Mouse (Mus musculus): ENCODE data around the gene Stox1. TPM values are rescaled to one million over a fixed set of nuclear protein-coding genes. Genes with fewer than 3 reads are reported as not detected.

Gene Stox1
- polyA plus RNA-seq, 1 experiment from 2014 or later, result 1.9 TPM

- H3K4me2 ChIP-seq (replicated peaks), result no peak overlapping the region
- H3K4me1 ChIP-seq, result peaks cover 2% of the 10 kb centered on the region; the same call in 1 of the 2 replicates
- H3K4me3 ChIP-seq, result no peak overlapping the region
- ATAC-seq (ENCODE audit: low FRiP score, low read depth), result no peak
- no peaks in the 10 kb centered on the region for H3K36me3 ChIP-seq
- 60% methylated on average over 8 of the region's 8 CpGs for WGBS
- no peaks in the 10 kb centered on the region for H3K9me3 ChIP-seq
- no peak overlapping the region for H3K27ac ChIP-seq
- H3K27me3 ChIP-seq (replicated peaks), result no peaks in the 10 kb centered on the region
- no peak overlapping the region for H3K9ac ChIP-seq
Observed at GRCm38 (mm10) chr10:62692771-62693170, 33.2 kb downstream of the Stox1 start.

GRCm38 (mm10) chr10:62692244-62692643 is 33.7 kb downstream of the Stox1 start:
- no peak for ATAC-seq (ENCODE audit: low FRiP score, low read depth)
- WGBS, result 82% methylated on average over 3 of the region's 3 CpGs
- no peaks in the 10 kb centered on the region for H3K36me3 ChIP-seq
- H3K4me1 ChIP-seq, result peaks cover 7% of the 10 kb centered on the region
- no peaks in the 10 kb centered on the region for H3K9me3 ChIP-seq
- no peak overlapping the region for H3K4me3 ChIP-seq
- H3K9ac ChIP-seq, result no peak overlapping the region
- no peaks in the 10 kb centered on the region for H3K27me3 ChIP-seq (replicated peaks)
- H3K27ac ChIP-seq, result no peak overlapping the region
- H3K4me2 ChIP-seq (replicated peaks), result no peak overlapping the region

GRCm38 (mm10) chr10:62687032-62687674 is 38.8 kb downstream of the Stox1 start:
- H3K4me2 ChIP-seq (replicated peaks), result peak overlapping the region; percentile 50
- 0 out of 2 replicates have a peak overlapping the region, but pooled peaks have one; percentile 33 for H3K9ac ChIP-seq
- ATAC-seq (ENCODE audit: low FRiP score, low read depth), result peak; percentile 89
- H3K36me3 ChIP-seq, result no peaks in the 10 kb centered on the region
- peaks cover 23% of the 10 kb centered on the region for H3K4me1 ChIP-seq
- no peaks in the 10 kb centered on the region for H3K9me3 ChIP-seq
- H3K27ac ChIP-seq, result no peak overlapping the region
- 23% methylated on average over 15 of the region's 15 CpGs for WGBS
- H3K4me3 ChIP-seq, result no peak overlapping the region
- H3K27me3 ChIP-seq (replicated peaks), result peaks cover 23% of the 10 kb centered on the region; the same call in 1 of the 2 replicates

- Histone ChIP-seq H3K27ac (no peak overlapping the region), H3K9ac (no peak overlapping the region), H3K36me3 (no peaks in the 10 kb centered on the region), H3K9me3 (0 out of 2 replicates have a peak, but pooled peaks cover 6% of the 10 kb centered on the region), H3K4me3 (no peak overlapping the region), H3K4me1 (peaks cover 23% of the 10 kb centered on the region), H3K27me3 (replicated peaks) (peaks cover 23% of the 10 kb centered on the region; the same call in 1 of the 2 replicates), H3K4me2 (replicated peaks) (no peak overlapping the region)
- no peak for ATAC-seq (ENCODE audit: low FRiP score, low read depth)
- 55% methylated on average over 5 of the region's 5 CpGs for WGBS
Observed at GRCm38 (mm10) chr10:62683043-62683442, 42.9 kb downstream of the Stox1 start.

- H3K9ac ChIP-seq, result no peak overlapping the region
- no peak for ATAC-seq (ENCODE audit: low FRiP score, low read depth)
- peaks cover 10% of the 10 kb centered on the region; the same call in 1 of the 2 replicates for H3K27me3 ChIP-seq (replicated peaks)
- 66% methylated on average over 1 of the region's 1 CpGs for WGBS
- no peak overlapping the region for H3K4me2 ChIP-seq (replicated peaks)
- H3K4me3 ChIP-seq, result no peak overlapping the region
- H3K9me3 ChIP-seq, result 0 out of 2 replicates have a peak, but pooled peaks cover 6% of the 10 kb centered on the region
- H3K27ac ChIP-seq, result no peak overlapping the region
- no peaks in the 10 kb centered on the region for H3K36me3 ChIP-seq
- no peaks in the 10 kb centered on the region for H3K4me1 ChIP-seq
Observed at GRCm38 (mm10) chr10:62679833-62680232, 46.1 kb downstream of the Stox1 start.

GRCm38 (mm10) chr10:62677329-62677728 is 48.6 kb downstream of the Stox1 start:
- H3K9ac ChIP-seq, result no peak overlapping the region
- H3K27ac ChIP-seq, result no peak overlapping the region
- no peaks in the 10 kb centered on the region for H3K4me1 ChIP-seq
- 82% methylated on average over 5 of the region's 5 CpGs for WGBS
- H3K9me3 ChIP-seq, result 0 out of 2 replicates have a peak, but pooled peaks cover 6% of the 10 kb centered on the region
- H3K4me3 ChIP-seq, result no peak overlapping the region
- ATAC-seq (ENCODE audit: low FRiP score, low read depth), result no peak
- H3K36me3 ChIP-seq, result no peaks in the 10 kb centered on the region
- no peak overlapping the region for H3K4me2 ChIP-seq (replicated peaks)
- H3K27me3 ChIP-seq (replicated peaks), result no peaks in the 10 kb centered on the region

GRCm38 (mm10) chr10:62676196-62676595 is 49.7 kb downstream of the Stox1 start:
- ATAC-seq (ENCODE audit: low FRiP score, low read depth), result no peak
- 86% methylated on average over 6 of the region's 6 CpGs for WGBS
- H3K9me3 ChIP-seq, result 0 out of 2 replicates have a peak, but pooled peaks cover 6% of the 10 kb centered on the region
- H3K27ac ChIP-seq, result no peak overlapping the region
- H3K4me1 ChIP-seq, result no peaks in the 10 kb centered on the region
- no peaks in the 10 kb centered on the region for H3K36me3 ChIP-seq
- no peak overlapping the region for H3K9ac ChIP-seq
- no peak overlapping the region for H3K4me2 ChIP-seq (replicated peaks)
- H3K4me3 ChIP-seq, result no peak overlapping the region
- H3K27me3 ChIP-seq (replicated peaks), result no peaks in the 10 kb centered on the region

- Histone ChIP-seq H3K4me2 (replicated peaks) (no peak overlapping the region), H3K27ac (no peak overlapping the region), H3K9ac (no peak overlapping the region), H3K4me3 (no peak overlapping the region), H3K36me3 (no peaks in the 10 kb centered on the region), H3K27me3 (replicated peaks) (no peaks in the 10 kb centered on the region), H3K9me3 (no peaks in the 10 kb centered on the region), H3K4me1 (no peaks in the 10 kb centered on the region)
- WGBS, result 96% methylated on average over 2 of the region's 2 CpGs
- no peak for ATAC-seq (ENCODE audit: low FRiP score, low read depth)
Observed at GRCm38 (mm10) chr10:62672359-62672758, 53.6 kb downstream of the Stox1 start.

GRCm38 (mm10) chr10:62669245-62669644 is 56.7 kb downstream of the Stox1 start:
- no peak overlapping the region for H3K27ac ChIP-seq
- H3K36me3 ChIP-seq, result no peaks in the 10 kb centered on the region
- H3K4me2 ChIP-seq (replicated peaks), result no peak overlapping the region
- H3K27me3 ChIP-seq (replicated peaks), result no peaks in the 10 kb centered on the region
- no peak overlapping the region for H3K9ac ChIP-seq
- H3K9me3 ChIP-seq, result no peaks in the 10 kb centered on the region
- H3K4me3 ChIP-seq, result no peak overlapping the region
- H3K4me1 ChIP-seq, result no peaks in the 10 kb centered on the region
- ATAC-seq (ENCODE audit: low FRiP score, low read depth), result no peak
- WGBS, result 77% methylated on average over 14 of the region's 14 CpGs

GRCm38 (mm10) chr10:62668463-62668862 is 57.5 kb downstream of the Stox1 start:
- 78% methylated on average over 2 of the region's 2 CpGs for WGBS

GRCm38 (mm10) chr10:62668043-62668442 is 57.9 kb downstream of the Stox1 start:
- H3K4me2 ChIP-seq (replicated peaks), result no peak overlapping the region
- H3K9me3 ChIP-seq, result no peaks in the 10 kb centered on the region
- no peaks in the 10 kb centered on the region for H3K36me3 ChIP-seq
- ATAC-seq (ENCODE audit: low FRiP score, low read depth), result no peak
- H3K4me1 ChIP-seq, result no peaks in the 10 kb centered on the region
- H3K9ac ChIP-seq, result no peak overlapping the region
- H3K27me3 ChIP-seq (replicated peaks), result no peaks in the 10 kb centered on the region
- no peak overlapping the region for H3K27ac ChIP-seq
- H3K4me3 ChIP-seq, result no peak overlapping the region
- WGBS, result 81% methylated on average over 5 of the region's 5 CpGs

More at GRCm38 (mm10) chr10:62668463-62668862, 57.5 kb downstream of the Stox1 start:
- ATAC-seq (ENCODE audit: low FRiP score, low read depth), result no peak
- Histone ChIP-seq H3K4me2 (replicated peaks) (no peak overlapping the region), H3K27ac (no peak overlapping the region), H3K4me1 (no peaks in the 10 kb centered on the region), H3K36me3 (no peaks in the 10 kb centered on the region), H3K9me3 (no peaks in the 10 kb centered on the region), H3K27me3 (replicated peaks) (no peaks in the 10 kb centered on the region), H3K9ac (no peak overlapping the region), H3K4me3 (no peak overlapping the region)

GRCm38 (mm10) chr10:62664963-62665590 is 60.9 kb downstream of the Stox1 start:
- H3K4me2 ChIP-seq (replicated peaks), result peak overlapping the region; percentile 3; the same call in 1 of the 2 replicates
- no peak overlapping the region for H3K4me3 ChIP-seq
- WGBS, result 56% methylated on average over 27 of the region's 27 CpGs
- no peaks in the 10 kb centered on the region for H3K9me3 ChIP-seq
- no peak for ATAC-seq (ENCODE audit: low FRiP score, low read depth)
- H3K36me3 ChIP-seq, result no peaks in the 10 kb centered on the region
- no peaks in the 10 kb centered on the region for H3K27me3 ChIP-seq (replicated peaks)
- H3K4me1 ChIP-seq, result no peaks in the 10 kb centered on the region
- no peak overlapping the region for H3K9ac ChIP-seq
- H3K27ac ChIP-seq, result no peak overlapping the region

All from neural tube, embryonic 12.5 days (tissue).